Mouse (Mus musculus) midbrain, embryonic 15.5 days (tissue): Measurements from ENCODE around the gene Ccdc78. TPM values are rescaled to one million over a fixed set of nuclear protein-coding genes. Genes with fewer than 3 reads are reported as not detected.

ENCODE experiments used
- ATAC-seq: fragments of 200-750 bp; cut with Nextera tagmentation; replicated peaks from 2 replicates; pipeline ENCODE4 v1.8.0; 2017; ENCODE audit warnings: moderate TSS enrichment
- H3K27ac ChIP-seq: fragments of 300-500 bp; sonication (generic); 2 replicates; pipeline ENCODE4 v1.5.1; 2015; ENCODE audit warnings: mild to moderate bottlenecking, inconsistent platforms
- H3K27me3 ChIP-seq: fragments of 300-500 bp; sonication (generic); replicated peaks from 2 replicates; pipeline ENCODE4 v1.6.1; 2015; ENCODE audit warnings: inconsistent platforms
- H3K36me3 ChIP-seq: fragments of 300-500 bp; sonication (generic); replicated peaks from 2 replicates; pipeline ENCODE4 v1.6.1; 2015; ENCODE audit warnings: inconsistent platforms
- H3K4me1 ChIP-seq: fragments of 300-500 bp; sonication (generic); 2 replicates; pipeline ENCODE4 v1.6.1; 2015; ENCODE audit warnings: inconsistent platforms
- H3K4me2 ChIP-seq: fragments of 300-500 bp; sonication (generic); 2 replicates; pipeline ENCODE4 v1.6.1; 2015; ENCODE audit warnings: inconsistent platforms, mild to moderate bottlenecking, moderate library complexity
- H3K4me3 ChIP-seq: fragments of 300-500 bp; sonication (generic); 2 replicates; pipeline ENCODE4 v1.5.1; 2015; ENCODE audit warnings: mild to moderate bottlenecking, inconsistent platforms
- H3K9ac ChIP-seq: fragments of 300-500 bp; sonication (generic); 2 replicates; pipeline ENCODE4 v1.6.1; 2015; ENCODE audit warnings: mild to moderate bottlenecking, inconsistent platforms
- H3K9me3 ChIP-seq: fragments of 300-500 bp; sonication (generic); 2 replicates; pipeline ENCODE4 v1.6.1; 2016; ENCODE audit warnings: inconsistent platforms
- WGBS: fragments of 180-500 bp; shearing (Covaris S2); methylation state at CpG from one replicate; pipeline ENCODE4 v1.1.7; 2015; ENCODE audit warnings: mixed read lengths; 5-methylcytosine and 5-hydroxymethylcytosine counted together
- polyA plus RNA-seq: library from polyadenylated mRNA; unstranded; fragments of >200 nt; fragmentation: Nextera tagmentation; extraction: Ambion mirVana; gene quantifications from 2 replicates; pipeline ENCODE4 v1.2.1, GENCODE M21; 2015

Gene Ccdc78
- polyA plus RNA-seq, 1 experiment from 2014 or later = 0.44 TPM

GRCm38 (mm10) chr17:25757691-25758090 lies 28.7 kb upstream of the Ccdc78 start:
- H3K27ac ChIP-seq = no peak overlapping the region
- H3K4me2 ChIP-seq = no peak overlapping the region
- H3K27me3 ChIP-seq = no peaks in the 10 kb centered on the region
- no peaks in the 10 kb centered on the region for H3K9me3 ChIP-seq
- no peak overlapping the region for H3K9ac ChIP-seq
- no peak overlapping the region for H3K4me3 ChIP-seq
- no peak for ATAC-seq
- H3K36me3 ChIP-seq = no peaks in the 10 kb centered on the region
- H3K4me1 ChIP-seq = no peaks in the 10 kb centered on the region
- 78% methylated on average over 3 of the region's 3 CpGs for WGBS

- Histone ChIP-seq H3K36me3 (no peaks in the 10 kb centered on the region), H3K9me3 (no peaks in the 10 kb centered on the region), H3K4me2 (no peak overlapping the region), H3K4me3 (no peak overlapping the region), H3K27ac (no peak overlapping the region), H3K9ac (no peak overlapping the region), H3K4me1 (no peaks in the 10 kb centered on the region), H3K27me3 (no peaks in the 10 kb centered on the region; the same call in 1 of the 2 replicates)
- 77% methylated on average over 8 of the region's 8 CpGs for WGBS
- no peak for ATAC-seq
Measured at GRCm38 (mm10) chr17:25760148-25760547, 26.2 kb upstream of the Ccdc78 start.

- 36% methylated on average over 4 of the region's 4 CpGs for whole genome bisulfite sequencing
- H3K4me3 ChIP-seq = no peak overlapping the region
- no peak overlapping the region for H3K9ac ChIP-seq
Measured at GRCm38 (mm10) chr17:25761561-25761970, 24.8 kb upstream of the Ccdc78 start.

GRCm38 (mm10) chr17:25762591-25762990 lies 23.8 kb upstream of the Ccdc78 start:
- Histone ChIP-seq H3K4me1 (no peaks in the 10 kb centered on the region), H3K9me3 (no peaks in the 10 kb centered on the region), H3K36me3 (no peaks in the 10 kb centered on the region), H3K4me3 (no peak overlapping the region), H3K27me3 (peaks cover 3% of the 10 kb centered on the region; the same call in 1 of the 2 replicates), H3K9ac (no peak overlapping the region), H3K27ac (no peak overlapping the region), H3K4me2 (no peak overlapping the region)
- 37% methylated on average over 3 of the region's 3 CpGs for WGBS
- ATAC-seq = no peak

More at GRCm38 (mm10) chr17:25761561-25761970, 24.8 kb upstream of the Ccdc78 start:
- H3K4me1 ChIP-seq = no peaks in the 10 kb centered on the region
- H3K4me2 ChIP-seq = no peak overlapping the region
- no peak overlapping the region for H3K27ac ChIP-seq
- ATAC-seq = no peak
- H3K9me3 ChIP-seq = no peaks in the 10 kb centered on the region
- H3K36me3 ChIP-seq = no peaks in the 10 kb centered on the region
- H3K27me3 ChIP-seq = no peaks in the 10 kb centered on the region; the same call in 1 of the 2 replicates

GRCm38 (mm10) chr17:25765886-25766285 lies 20.5 kb upstream of the Ccdc78 start:
- Histone ChIP-seq H3K4me3 (no peak overlapping the region), H3K9me3 (no peaks in the 10 kb centered on the region), H3K27ac (no peak overlapping the region), H3K9ac (no peak overlapping the region), H3K4me2 (no peak overlapping the region), H3K27me3 (peaks cover 3% of the 10 kb centered on the region; the same call in 1 of the 2 replicates), H3K36me3 (no peaks in the 10 kb centered on the region), H3K4me1 (no peaks in the 10 kb centered on the region)
- ATAC-seq = no peak
- 48% methylated on average over 5 of the region's 5 CpGs for WGBS

- Histone ChIP-seq H3K4me3 (no peak overlapping the region), H3K27ac (no peak overlapping the region), H3K9ac (no peak overlapping the region), H3K4me1 (peaks cover 7% of the 10 kb centered on the region), H3K36me3 (no peaks in the 10 kb centered on the region), H3K27me3 (0 out of 2 replicates have a peak, but pooled peaks cover 3% of the 10 kb centered on the region), H3K9me3 (no peaks in the 10 kb centered on the region), H3K4me2 (no peak overlapping the region)
- WGBS = 57% methylated on average over 9 of the region's 9 CpGs
- ATAC-seq = no peak
Measured at GRCm38 (mm10) chr17:25769331-25769730, 17.0 kb upstream of the Ccdc78 start.

GRCm38 (mm10) chr17:25773549-25774120 lies 12.7 kb upstream of the Ccdc78 start, which contains the start of gene Narfl:
Gene Narfl, plus strand, starts transcription at chr17:25773776.
- H3K4me3 ChIP-seq = peak within 1 kb of the TSS; percentile 71
- no peaks in the 10 kb centered on the region for H3K9me3 ChIP-seq
- H3K27ac ChIP-seq = no peak within 1 kb of the TSS
- peak; percentile 84 for ATAC-seq
- WGBS = under 1% methylated on average over 37 of the region's 37 CpGs
- peak within 1 kb of the TSS; percentile 64 for H3K4me2 ChIP-seq
- no peaks in the 10 kb centered on the region for H3K27me3 ChIP-seq
- peaks cover 12% of the 10 kb centered on the region for H3K4me1 ChIP-seq
- peak within 1 kb of the TSS; percentile 77 for H3K9ac ChIP-seq
- no peaks in the 10 kb centered on the region for H3K36me3 ChIP-seq

- Histone ChIP-seq H3K9me3 (no peaks in the 10 kb centered on the region), H3K36me3 (no peaks in the 10 kb centered on the region), H3K4me2 (no peak overlapping the region), H3K4me1 (peaks cover 12% of the 10 kb centered on the region), H3K9ac (no peak overlapping the region), H3K27me3 (no peaks in the 10 kb centered on the region), H3K4me3 (no peak overlapping the region), H3K27ac (no peak overlapping the region)
- 81% methylated on average over 10 of the region's 10 CpGs for WGBS
- ATAC-seq = no peak
Measured at GRCm38 (mm10) chr17:25775318-25776062, 10.9 kb upstream of the Ccdc78 start.

GRCm38 (mm10) chr17:25777948-25778347 lies 8.4 kb upstream of the Ccdc78 start:
- no peak for ATAC-seq
- peaks cover 11% of the 10 kb centered on the region; the same call in 1 of the 2 replicates for H3K36me3 ChIP-seq
- H3K27ac ChIP-seq = no peak overlapping the region
- H3K4me2 ChIP-seq = no peak overlapping the region
- no peaks in the 10 kb centered on the region for H3K9me3 ChIP-seq
- H3K4me1 ChIP-seq = peaks cover 12% of the 10 kb centered on the region
- H3K27me3 ChIP-seq = no peaks in the 10 kb centered on the region
- 92% methylated on average over 5 of the region's 5 CpGs for WGBS
- no peak overlapping the region for H3K9ac ChIP-seq
- no peak overlapping the region for H3K4me3 ChIP-seq

- no peak overlapping the region for H3K4me3 ChIP-seq
- H3K9me3 ChIP-seq = no peaks in the 10 kb centered on the region
- no peaks in the 10 kb centered on the region for H3K27me3 ChIP-seq
- H3K9ac ChIP-seq = no peak overlapping the region
- WGBS = 83% methylated on average over 6 of the region's 6 CpGs
- H3K36me3 ChIP-seq = peaks cover 14% of the 10 kb centered on the region; the same call in 1 of the 2 replicates
- no peak overlapping the region for H3K4me2 ChIP-seq
- peaks cover 24% of the 10 kb centered on the region for H3K4me1 ChIP-seq
- ATAC-seq = no peak
- H3K27ac ChIP-seq = no peak overlapping the region
Measured at GRCm38 (mm10) chr17:25781339-25781738, 5.0 kb upstream of the Ccdc78 start.

- peaks cover 19% of the 10 kb centered on the region; the same call in 1 of the 2 replicates for H3K36me3 ChIP-seq
- WGBS = 78% methylated on average over 7 of the region's 7 CpGs
Measured at GRCm38 (mm10) chr17:25783086-25783485, 3.3 kb upstream of the Ccdc78 start.

GRCm38 (mm10) chr17:25783861-25784574 lies 2.4 kb upstream of the Ccdc78 start:
- Histone ChIP-seq H3K27ac (no peak overlapping the region), H3K36me3 (peaks cover 20% of the 10 kb centered on the region; the same call in 1 of the 2 replicates), H3K9me3 (no peaks in the 10 kb centered on the region), H3K9ac (peak overlapping the region; percentile 71), H3K27me3 (no peaks in the 10 kb centered on the region), H3K4me1 (peaks cover 24% of the 10 kb centered on the region), H3K4me3 (peak overlapping the region; percentile 74), H3K4me2 (peak overlapping the region; percentile 83)
- ATAC-seq = 0 out of 2 replicates have a peak, but pooled peaks have one; percentile 6
- 80% methylated on average over 15 of the region's 15 CpGs for WGBS

More at GRCm38 (mm10) chr17:25783086-25783485, 3.3 kb upstream of the Ccdc78 start:
- Histone ChIP-seq H3K27me3 (no peaks in the 10 kb centered on the region), H3K4me2 (no peak overlapping the region), H3K27ac (no peak overlapping the region), H3K9ac (no peak overlapping the region), H3K4me3 (no peak overlapping the region), H3K9me3 (no peaks in the 10 kb centered on the region), H3K4me1 (peaks cover 24% of the 10 kb centered on the region)
- no peak for ATAC-seq
